Mouse (Mus musculus) c-Kit-positive CD71-negative TER-119-negative erythroid progenitor cells, embryonic 14.5 days (primary cell): ENCODE data around the gene Gle1.
A peak's percentile ranks its signal among the peaks of the same experiment; 100 is the strongest.

ENCODE experiments used
- DNase-seq: peaks from one replicate; pipeline ENCODE4 v3.0.0-alpha.2; 2013; ENCODE audit warnings: low read depth

The Gle1 gene

DNA sequence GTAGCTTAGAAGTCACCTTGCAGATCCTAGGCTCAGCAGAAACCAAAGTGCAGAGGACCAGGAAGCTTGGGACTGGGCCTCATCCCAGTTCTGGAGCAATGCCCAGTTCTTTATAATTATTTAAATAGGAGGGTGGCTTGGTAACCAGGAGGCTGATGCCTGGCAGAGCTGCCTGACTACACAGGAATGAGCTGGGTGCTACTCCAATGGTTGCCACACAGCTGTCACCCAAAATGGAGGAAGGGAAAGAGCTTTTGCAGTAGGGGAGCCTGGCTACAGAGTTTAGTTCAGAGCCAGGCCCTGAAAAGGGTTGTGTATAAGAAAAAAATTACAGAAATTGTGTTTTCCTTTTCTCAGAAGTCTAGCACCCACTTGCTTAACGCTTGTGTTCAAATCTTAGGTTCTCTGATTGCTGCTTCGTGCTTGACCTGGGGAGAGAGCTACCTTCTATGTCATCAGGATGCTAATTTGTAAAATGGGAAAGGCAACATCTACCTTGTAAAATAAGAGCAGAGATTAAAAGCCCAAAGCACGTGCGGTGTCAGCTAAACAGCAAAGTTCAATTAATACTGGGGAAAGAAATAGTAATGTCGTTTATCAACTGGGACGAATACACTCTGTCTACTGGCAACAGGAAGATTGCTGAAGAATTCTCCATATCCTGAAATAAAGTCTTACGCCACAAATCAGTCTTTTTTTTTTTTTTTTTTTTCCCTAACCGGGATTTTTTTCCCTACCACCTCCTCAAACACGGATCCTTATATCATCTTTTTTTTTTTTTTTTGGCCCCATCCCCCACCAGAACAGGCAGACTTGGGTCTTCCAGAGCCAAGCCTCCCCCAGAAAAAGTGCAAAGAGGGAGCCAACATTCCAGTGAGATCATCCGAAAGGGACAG lies 29.4 kb downstream of the Gle1 start:
- DNase-seq: no peak

DNA sequence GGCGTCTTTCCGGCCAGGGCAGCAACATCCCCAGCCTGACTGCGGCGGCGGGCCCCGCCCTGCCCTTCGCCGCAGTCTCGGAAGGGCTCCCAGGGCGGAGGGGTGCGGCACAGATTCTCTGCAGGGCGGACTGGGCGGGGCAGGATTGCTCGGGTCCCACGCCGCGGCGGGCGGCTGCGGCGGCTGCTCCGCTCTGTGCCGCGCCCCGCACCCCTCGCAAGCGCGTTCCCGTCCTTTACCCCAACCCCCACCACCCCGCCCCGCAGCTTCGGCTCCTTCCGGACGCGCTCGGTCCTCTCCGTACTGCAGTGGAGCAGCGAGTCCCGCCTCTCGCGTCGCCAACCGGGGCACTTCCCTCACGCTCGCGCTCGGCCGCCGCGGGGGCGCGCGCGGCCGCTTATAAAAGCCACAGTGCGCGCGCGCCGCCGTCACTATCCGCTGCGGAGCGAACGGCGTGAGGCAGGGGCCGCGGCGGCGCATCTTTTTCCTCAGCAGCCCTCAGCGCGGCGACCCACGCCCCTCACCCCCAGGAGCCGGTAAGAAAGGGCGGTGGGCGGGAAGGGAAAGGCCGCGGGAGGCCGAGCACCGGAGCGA lies 30.1 kb downstream of the Gle1 start, which contains the start of gene Sptan1:
Sptan1 (plus strand) TSS at position 311 of the 594 bp plus-strand sequence.
- DNase-seq: peak; percentile 81

DNA sequence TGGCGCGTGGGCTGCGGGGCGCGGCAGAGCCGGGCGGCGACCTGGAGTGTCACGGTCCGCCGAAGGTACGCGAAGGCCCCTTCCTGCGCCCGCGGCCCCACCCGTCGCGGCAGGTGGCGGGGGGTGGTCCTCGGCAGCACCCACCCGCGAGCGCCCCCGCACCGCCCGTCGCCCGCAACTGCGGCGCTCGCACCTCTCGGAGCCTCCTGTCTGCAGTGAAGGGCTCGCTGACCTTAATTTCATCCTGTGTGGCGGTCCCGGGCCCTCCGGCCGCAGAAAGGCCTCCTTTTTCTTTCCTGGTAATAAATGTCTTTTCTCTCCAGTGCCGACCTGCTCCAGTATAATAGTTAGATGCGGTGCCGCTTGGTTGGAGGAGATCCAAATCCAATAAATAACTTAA lies 30.7 kb downstream of the Gle1 start:
- DNase-seq: no peak

DNA sequence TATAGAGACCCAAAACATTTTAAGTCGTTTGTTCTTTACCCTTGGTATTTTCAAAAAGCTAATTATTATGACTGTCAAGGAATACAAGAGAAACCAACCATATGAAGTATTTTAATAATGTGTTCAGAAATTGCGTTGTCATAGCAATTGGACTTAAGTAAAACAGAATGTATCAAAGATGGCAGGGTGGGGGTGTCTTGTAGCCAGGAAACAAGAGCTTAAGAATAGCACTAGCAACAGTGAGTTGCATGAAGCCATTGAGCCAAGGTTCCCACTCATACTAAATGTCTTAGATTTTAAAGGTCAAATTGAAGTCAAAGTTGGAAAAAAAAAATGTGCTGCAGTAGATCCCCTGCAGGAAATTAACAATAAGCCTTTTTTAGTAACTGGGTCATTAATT lies 31.6 kb downstream of the Gle1 start:
- no peak for DNase-seq

DNA sequence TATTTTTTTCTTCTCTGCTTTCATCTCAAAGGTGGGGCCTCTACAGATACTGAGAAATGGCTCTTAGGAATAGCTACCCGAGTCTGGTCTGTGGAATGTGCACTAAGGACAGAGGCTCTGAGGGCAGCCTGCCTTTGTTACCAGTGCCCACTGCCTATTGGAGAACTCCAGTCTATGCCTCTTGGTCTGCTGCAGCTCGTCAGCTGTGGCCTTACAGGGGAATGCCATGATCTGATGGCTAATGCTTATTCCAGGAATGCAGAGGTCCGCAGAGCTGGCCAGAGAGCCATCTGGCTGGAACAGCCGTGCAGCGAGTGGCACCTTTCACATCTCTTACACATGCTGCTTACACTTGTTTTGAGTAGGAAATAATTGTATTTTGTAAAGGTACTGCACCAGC lies 32.5 kb downstream of the Gle1 start:
- DNase-seq: no peak

DNA sequence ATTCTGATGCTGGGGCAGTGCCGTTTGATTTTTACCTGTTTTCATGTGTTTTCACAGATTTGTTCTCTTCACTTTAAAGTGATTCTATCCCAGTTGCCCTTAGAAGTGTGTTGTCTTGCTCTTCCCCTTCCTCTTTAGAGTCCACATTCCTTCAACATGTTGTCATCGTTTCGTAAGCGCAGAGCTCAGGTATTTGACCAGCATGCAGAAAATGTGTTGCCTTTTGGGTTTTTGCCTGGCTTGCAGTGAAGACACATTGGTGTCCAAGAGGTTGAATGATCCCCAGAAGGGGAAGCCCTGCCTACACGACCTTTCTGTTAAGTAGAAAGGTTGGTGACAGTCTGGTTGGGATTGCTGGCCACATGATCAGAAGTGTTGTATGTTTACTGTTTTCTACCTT lies 33.4 kb downstream of the Gle1 start:
- DNase-seq: no peak

DNA sequence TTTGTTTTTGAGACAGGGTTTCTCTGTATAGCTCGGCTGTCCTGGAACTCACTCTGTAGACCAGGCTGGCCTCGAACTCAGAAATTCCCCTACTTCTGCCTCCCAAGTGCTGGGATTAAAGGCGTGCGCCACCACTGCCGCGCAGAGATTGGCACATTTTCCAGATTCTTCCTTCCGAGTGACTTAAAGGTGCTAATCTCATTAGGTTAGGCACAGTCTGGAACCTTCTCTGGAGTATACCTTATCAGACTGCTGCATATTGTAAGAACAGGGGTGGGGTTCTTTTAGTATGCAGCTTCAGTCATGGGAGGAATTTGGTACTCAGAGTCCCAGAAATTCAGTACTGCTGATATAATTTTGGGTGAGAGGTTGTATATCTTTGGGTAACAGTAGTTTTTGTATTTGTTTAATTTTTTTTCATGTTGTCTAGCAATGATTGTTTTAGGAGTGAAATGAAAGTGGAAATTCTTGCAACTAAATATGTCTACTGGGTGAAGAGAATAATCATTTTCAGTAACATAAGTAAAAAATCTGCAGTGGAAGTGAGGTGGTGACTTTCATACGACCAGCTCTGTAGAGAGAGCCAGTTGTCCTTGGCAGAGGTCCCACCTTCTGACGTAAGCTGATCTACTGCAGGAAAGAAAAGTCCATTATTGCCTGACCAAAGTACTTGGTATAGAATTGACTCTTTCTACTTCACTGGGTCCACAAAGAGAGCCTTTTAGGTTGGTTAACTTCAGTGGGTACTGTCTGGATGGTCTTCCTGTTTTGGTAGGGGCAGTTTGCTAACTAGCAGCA lies 36.8 kb downstream of the Gle1 start:
- peak; percentile 26 for DNase-seq

DNA sequence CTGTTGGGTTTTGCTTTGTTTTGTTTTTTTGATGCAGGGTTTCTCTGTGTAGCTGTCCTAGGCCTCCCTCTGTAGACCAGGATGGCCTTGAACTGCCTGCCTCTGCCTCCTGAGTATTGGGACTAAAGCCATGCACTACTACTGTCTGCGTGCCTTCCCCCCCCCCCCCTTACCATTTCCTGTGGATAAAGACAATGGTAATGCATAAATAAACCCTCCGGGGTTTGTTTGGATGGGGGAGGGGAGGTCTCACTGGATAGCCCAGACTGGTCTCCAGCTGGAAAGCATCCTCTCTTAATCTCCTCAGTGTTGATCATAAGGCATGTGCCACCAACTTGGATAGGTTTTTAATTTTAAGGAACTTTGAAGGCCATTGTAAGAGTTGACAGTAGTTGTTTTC lies 38.3 kb downstream of the Gle1 start:
- DNase-seq: no peak

DNA sequence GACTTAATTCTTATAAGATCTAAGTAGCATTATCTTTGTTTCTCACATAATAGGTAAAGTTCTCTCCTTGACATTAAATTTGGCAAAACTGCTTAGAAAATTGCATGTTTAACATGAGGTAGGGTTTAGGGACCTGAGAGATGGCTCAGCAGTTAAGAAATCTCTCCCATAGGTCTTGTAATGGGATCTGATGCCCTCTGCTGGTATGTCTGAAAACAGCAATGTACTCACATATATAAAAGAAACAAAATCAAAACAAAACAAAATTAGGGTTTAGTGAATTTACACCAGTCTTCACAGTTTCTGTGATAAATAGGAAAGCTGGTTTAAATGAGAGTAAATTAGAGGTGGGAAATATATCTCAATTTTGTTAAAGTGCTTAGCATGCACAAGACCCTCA lies 42.1 kb downstream of the Gle1 start:
- peak; percentile 32 for DNase-seq

DNA sequence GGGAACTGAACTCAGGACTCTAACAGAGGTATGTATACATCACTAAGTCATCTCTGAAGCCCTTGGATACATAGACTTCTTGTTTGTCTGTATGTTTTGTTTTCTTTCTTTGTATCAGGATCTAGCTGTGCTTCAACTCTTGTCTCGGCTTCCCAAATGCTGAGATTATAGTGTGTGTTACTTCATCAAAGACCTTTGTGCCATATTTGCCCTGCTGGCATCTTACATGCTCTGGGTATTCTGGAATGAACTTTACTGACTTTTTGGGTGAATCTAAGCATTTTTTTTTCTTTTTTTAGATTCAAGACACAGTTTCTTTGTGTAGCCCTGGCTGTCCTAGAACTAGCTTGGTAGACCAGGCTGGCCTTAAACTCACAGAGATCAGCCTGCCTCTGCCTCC lies 45.4 kb downstream of the Gle1 start:
- no peak for DNase-seq

DNA sequence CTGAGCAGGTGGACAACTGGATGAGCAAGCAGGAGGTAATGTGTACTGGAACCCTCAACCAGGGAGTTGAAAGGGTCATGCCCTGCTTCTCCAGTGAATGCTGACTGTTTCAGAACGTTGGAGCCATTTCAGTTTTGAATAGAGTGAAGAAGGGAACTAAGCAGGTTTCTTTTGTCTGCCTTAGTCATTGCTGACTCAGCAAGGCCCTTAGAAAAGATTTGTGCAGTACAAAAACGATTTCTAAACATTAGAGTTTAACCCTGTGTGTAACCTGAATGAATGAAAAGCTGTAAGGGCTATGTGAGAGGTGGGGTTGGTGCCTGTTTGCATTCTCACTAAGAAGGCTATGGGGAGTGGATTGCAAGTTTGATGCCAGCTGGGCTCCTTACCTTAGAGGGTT lies 56.7 kb downstream of the Gle1 start:
- no peak for DNase-seq

DNA sequence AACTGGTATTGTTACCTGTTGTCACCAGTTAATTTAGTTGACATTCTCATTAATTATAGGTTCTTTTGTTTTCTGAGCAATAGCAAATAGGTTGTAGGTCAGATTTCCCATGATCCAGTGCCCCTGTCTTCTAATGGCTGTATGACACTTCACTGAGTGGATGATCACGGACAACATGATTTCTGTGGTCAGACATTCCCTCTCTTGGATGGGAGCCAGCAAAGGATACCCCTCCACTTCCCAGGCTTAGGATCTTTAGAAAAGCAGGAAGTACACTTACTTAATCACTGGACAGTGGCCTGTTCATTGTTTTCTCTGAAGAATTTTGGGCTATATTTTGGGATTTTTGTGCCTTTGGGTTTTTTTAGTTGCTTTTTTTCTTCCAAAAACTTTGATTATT lies 73.9 kb downstream of the Gle1 start:
- no peak for DNase-seq
